Mouse (Mus musculus): ENCODE measurements around the gene Aloxe3.

Gene Aloxe3

GRCm38 (mm10) chr11:69095511-69096231 lies 30.0 kb upstream of the Aloxe3 start:
- DNase-seq, result no peak

GRCm38 (mm10) chr11:69096360-69096986 lies 29.2 kb upstream of the Aloxe3 start:
- DNase-seq, result no peak

- peak; percentile 99 for DNase-seq
Measured at GRCm38 (mm10) chr11:69096987-69097900, 28.5 kb upstream of the Aloxe3 start.

- DNase-seq, result peak; percentile 62
Measured at GRCm38 (mm10) chr11:69098039-69098761, 27.5 kb upstream of the Aloxe3 start.

- peak; percentile 98 for DNase-seq
Measured at GRCm38 (mm10) chr11:69098762-69099091, 27.0 kb upstream of the Aloxe3 start.

- peak; percentile 65 for DNase-seq
Measured at GRCm38 (mm10) chr11:69099177-69099914, 26.4 kb upstream of the Aloxe3 start.

GRCm38 (mm10) chr11:69099915-69100345 lies 25.8 kb upstream of the Aloxe3 start:
- DNase-seq, result peak; percentile 96

- no peak for DNase-seq
Measured at GRCm38 (mm10) chr11:69100639-69101360, 24.9 kb upstream of the Aloxe3 start.

GRCm38 (mm10) chr11:69101604-69102402 lies 23.9 kb upstream of the Aloxe3 start:
- DNase-seq, result no peak

GRCm38 (mm10) chr11:69102403-69102725 lies 23.3 kb upstream of the Aloxe3 start:
- DNase-seq, result no peak

- DNase-seq, result no peak
Measured at GRCm38 (mm10) chr11:69103121-69103520, 22.6 kb upstream of the Aloxe3 start.

- DNase-seq, result no peak
Measured at GRCm38 (mm10) chr11:69103531-69104435, 21.9 kb upstream of the Aloxe3 start.

- DNase-seq, result no peak
Measured at GRCm38 (mm10) chr11:69104487-69104886, 21.2 kb upstream of the Aloxe3 start.

GRCm38 (mm10) chr11:69105227-69105626 lies 20.5 kb upstream of the Aloxe3 start:
- DNase-seq, result no peak

GRCm38 (mm10) chr11:69105796-69106195 lies 19.9 kb upstream of the Aloxe3 start:
- DNase-seq, result no peak

- no peak for DNase-seq
Measured at GRCm38 (mm10) chr11:69106299-69106698, 19.4 kb upstream of the Aloxe3 start.

- no peak for DNase-seq
Measured at GRCm38 (mm10) chr11:69106842-69107241, 18.9 kb upstream of the Aloxe3 start.

GRCm38 (mm10) chr11:69107676-69108075 lies 18.0 kb upstream of the Aloxe3 start:
- DNase-seq, result no peak

- no peak for DNase-seq
Measured at GRCm38 (mm10) chr11:69108223-69108622, 17.5 kb upstream of the Aloxe3 start.
